Mouse (Mus musculus): ENCODE measurements around the gene Btbd35f6.
"Not testable (repeated sequence)": the region's sequence is repeated elsewhere in the genome, so short reads cannot be mapped to it uniquely, and the experiment has no call there.

Gene Btbd35f6

GRCm38 (mm10) chrX:33956440-33956839 is at the start of gene Btbd35f6:
TSS of gene Btbd35f6 (minus strand) at chrX:33956540.
- not testable (repeated sequence) for DNase-seq

GRCm38 (mm10) chrX:33986716-33987115 is 30.4 kb upstream of the Btbd35f6 start, which contains the start of gene Gm21870:
TSS of gene Gm21870 (minus strand) at chrX:33986816.
- not testable (repeated sequence) for DNase-seq

GRCm38 (mm10) chrX:33930216-33930615 is 26.1 kb downstream of the Btbd35f6 start:
- not testable (repeated sequence) for DNase-seq

GRCm38 (mm10) chrX:33928225-33928624 is 28.1 kb downstream of the Btbd35f6 start:
- DNase-seq = not testable (repeated sequence)

GRCm38 (mm10) chrX:33926344-33926743 is 30.0 kb downstream of the Btbd35f6 start:
- not testable (repeated sequence) for DNase-seq

- DNase-seq = not testable (repeated sequence)
These were observed 30.9 kb downstream of the Btbd35f6 start for GRCm38 (mm10) chrX:33925420-33925819.
